Mouse (Mus musculus) stomach, embryonic 14.5 days (tissue): ENCODE results near the gene Igf2r. TPM values are rescaled to one million over a fixed set of nuclear protein-coding genes. Genes with fewer than 3 reads are reported as not detected.

ENCODE experiments used
- ATAC-seq: fragments of 200-750 bp; cut with Nextera tagmentation; 2 replicates; pipeline ENCODE4 v1.8.0; 2017; ENCODE audit warnings: low read depth, moderate TSS enrichment; ENCODE audit not compliant: insufficient number of reproducible peaks, insufficient read depth, low FRiP score
- H3K27ac ChIP-seq: fragments of 300-500 bp; sonication (generic); 2 replicates; pipeline ENCODE4 v1.5.1; 2014; ENCODE audit warnings: mild to moderate bottlenecking, low read length, moderate library complexity, mixed read lengths
- H3K27me3 ChIP-seq: fragments of 300-500 bp; sonication (generic); 2 replicates; pipeline ENCODE4 v1.6.1; 2014; ENCODE audit warnings: low read length, control low read depth, mixed read lengths; ENCODE audit not compliant: control insufficient read depth, insufficient read depth
- H3K36me3 ChIP-seq: fragments of 300-500 bp; sonication (generic); 2 replicates; pipeline ENCODE4 v1.6.1; 2014; ENCODE audit warnings: mild to moderate bottlenecking, control low read depth, low read length, moderate library complexity, mixed read lengths; ENCODE audit not compliant: control insufficient read depth, insufficient read depth
- H3K4me1 ChIP-seq: fragments of 300-500 bp; sonication (generic); 2 replicates; pipeline ENCODE4 v1.6.1; 2014; ENCODE audit warnings: low read length, control low read depth, mixed read lengths; ENCODE audit not compliant: control insufficient read depth, insufficient read depth
- H3K4me2 ChIP-seq: fragments of 300-500 bp; sonication (generic); replicated peaks from 2 replicates; pipeline ENCODE4 v1.6.1; 2014; ENCODE audit warnings: low read depth, low read length, control low read depth
- H3K4me3 ChIP-seq: fragments of 300-500 bp; sonication (generic); 2 replicates; pipeline ENCODE4 v1.5.1; 2014; ENCODE audit warnings: low read depth, low read length, control low read depth
- H3K9ac ChIP-seq: fragments of 300-500 bp; sonication (generic); replicated peaks from 2 replicates; pipeline ENCODE4 v1.6.1; 2014; ENCODE audit warnings: low read depth, mild to moderate bottlenecking, control low read depth, low read length, moderate library complexity, mixed read lengths
- H3K9me3 ChIP-seq: fragments of 300-500 bp; sonication (generic); 2 replicates; pipeline ENCODE4 v1.6.1; 2016; ENCODE audit warnings: low read depth, low read length, control low read depth; ENCODE audit not compliant: control insufficient read depth
- WGBS: fragments of 180-500 bp; shearing (Covaris S2); extraction: QIAGEN DNeasy Blood & Tissue Kit; methylation state at CpG from one replicate; pipeline ENCODE4 v1.1.7; 2014; 5-methylcytosine and 5-hydroxymethylcytosine counted together
- polyA plus RNA-seq: library from polyadenylated mRNA; unstranded; fragments of >200 nt; fragmentation: Nextera tagmentation; extraction: Ambion mirVana; gene quantifications from 2 replicates; pipeline ENCODE4 v1.2.1, GENCODE M21; 2014

Igf2r gene
- polyA plus RNA-seq, 1 experiment from 2014 or later: 46.0 TPM

DNA sequence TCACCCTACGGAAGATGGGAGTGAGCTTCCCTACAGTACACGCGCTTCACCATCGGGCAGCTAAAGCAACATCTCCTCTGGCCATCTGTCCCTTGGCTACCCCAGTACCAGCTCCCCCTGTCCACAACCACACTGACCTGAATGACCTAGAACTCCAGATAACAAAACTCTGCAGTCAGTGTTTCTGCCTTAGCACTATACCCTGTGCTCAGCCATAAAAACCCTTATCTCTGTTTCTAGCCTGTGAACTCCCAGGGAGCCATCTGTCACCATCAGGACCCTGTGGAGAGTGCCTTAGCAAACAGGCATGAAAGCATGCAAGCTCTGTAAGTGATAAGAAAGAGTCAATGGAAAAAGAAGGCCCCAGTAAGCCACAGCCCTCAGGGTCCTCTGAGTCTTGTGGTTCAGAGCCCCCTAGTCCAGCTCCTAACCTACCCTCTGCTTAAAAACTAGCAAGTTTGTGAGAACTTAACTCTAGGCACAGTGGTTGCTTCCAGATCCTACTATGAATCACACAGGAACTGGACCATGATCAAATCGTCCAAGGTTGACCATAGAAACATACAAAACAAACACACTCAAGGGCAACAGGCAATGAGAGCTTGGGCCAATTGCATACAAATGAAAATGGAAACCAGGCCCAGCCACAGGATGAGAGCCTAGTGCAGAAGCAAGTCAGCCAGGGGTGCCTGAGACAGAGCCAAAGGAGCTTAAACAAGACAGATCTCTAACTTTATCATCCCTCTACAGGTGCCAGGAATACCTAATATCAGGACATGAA, 45.3 kb downstream of the Igf2r start:
- 57% methylated on average over 5 of the region's 5 CpGs for WGBS
- Histone ChIP-seq H3K36me3 (peaks cover 10% of the 10 kb centered on the region), H3K9ac (no peak overlapping the region), H3K4me3 (no peak overlapping the region), H3K4me1 (peaks cover 31% of the 10 kb centered on the region), H3K9me3 (no peaks in the 10 kb centered on the region), H3K4me2 (no peak overlapping the region), H3K27ac (peak overlapping the region; percentile 82), H3K27me3 (no peaks in the 10 kb centered on the region)
- ATAC-seq: peak; percentile 68

DNA sequence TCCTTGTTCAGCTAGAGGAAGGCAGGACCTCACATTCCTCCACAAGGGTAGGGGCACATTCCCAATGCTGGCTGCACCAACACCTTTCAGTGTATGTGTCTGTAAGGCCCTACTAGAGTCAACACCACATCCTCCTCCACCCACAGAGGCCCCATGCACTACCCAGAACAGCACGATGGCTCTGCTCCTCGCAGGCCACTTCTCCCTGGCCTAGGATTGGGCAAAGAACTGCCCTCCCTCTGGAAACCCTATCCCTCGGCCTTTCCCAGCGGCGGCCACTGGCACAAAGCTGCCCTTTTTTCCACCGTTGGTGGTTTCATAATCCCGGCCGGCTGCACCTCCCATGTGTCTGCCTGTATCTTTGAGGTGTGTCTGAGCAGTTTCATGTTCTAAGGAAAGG, 46.8 kb downstream of the Igf2r start:
- no peak overlapping the region for H3K9ac ChIP-seq
- no peaks in the 10 kb centered on the region for H3K9me3 ChIP-seq
- peaks cover 10% of the 10 kb centered on the region for H3K36me3 ChIP-seq
- no peak overlapping the region for H3K4me2 ChIP-seq
- WGBS: 43% methylated on average over 8 of the region's 8 CpGs
- H3K4me1 ChIP-seq: peaks cover 31% of the 10 kb centered on the region
- no peaks in the 10 kb centered on the region for H3K27me3 ChIP-seq
- peak overlapping the region; percentile 7; the same call in 1 of the 2 replicates for H3K27ac ChIP-seq
- no peak overlapping the region for H3K4me3 ChIP-seq
- peak; percentile 44; the same call in 1 of the 2 replicates for ATAC-seq

DNA sequence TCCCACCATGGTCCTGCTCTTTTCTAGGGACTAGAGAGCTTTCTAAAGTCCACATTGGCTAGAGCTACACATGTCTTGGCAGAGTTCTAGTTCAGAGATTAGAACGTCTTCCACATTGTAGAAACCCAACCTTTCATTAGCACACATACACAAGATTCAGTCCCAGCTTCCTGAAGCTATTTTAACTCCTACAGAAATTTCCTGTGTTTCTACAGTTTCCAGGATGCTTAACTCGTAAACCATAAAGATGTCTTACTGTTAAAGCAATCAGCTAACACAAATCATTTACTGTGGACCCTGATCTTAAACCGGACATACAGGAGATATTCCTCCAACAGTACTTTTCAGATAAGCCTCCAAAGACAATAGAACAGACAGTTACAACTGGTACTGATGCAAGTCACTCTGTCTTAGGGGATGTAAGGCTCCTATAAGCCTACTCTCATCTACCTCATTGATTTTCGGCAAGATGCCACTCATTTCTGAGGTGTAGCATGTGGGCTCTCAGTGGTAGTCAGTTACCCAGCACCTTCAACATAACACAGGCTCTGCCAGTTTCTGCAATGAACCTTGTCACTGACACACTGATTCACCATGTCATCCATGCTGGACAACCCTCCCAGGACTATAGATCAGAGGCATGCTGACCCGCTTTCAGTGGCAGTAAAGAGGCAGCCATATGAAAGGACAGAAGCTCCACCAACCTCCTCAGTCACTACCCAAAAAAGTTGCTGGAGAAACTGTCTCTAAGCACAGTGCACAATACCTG, 48.2 kb downstream of the Igf2r start:
- no peak for ATAC-seq
- Histone ChIP-seq H3K27ac (no peak overlapping the region), H3K36me3 (peaks cover 19% of the 10 kb centered on the region), H3K4me2 (no peak overlapping the region), H3K9me3 (no peaks in the 10 kb centered on the region), H3K4me1 (peaks cover 26% of the 10 kb centered on the region), H3K4me3 (no peak overlapping the region), H3K9ac (no peak overlapping the region), H3K27me3 (no peaks in the 10 kb centered on the region)
- 84% methylated on average over 5 of the region's 5 CpGs for whole genome bisulfite sequencing

DNA sequence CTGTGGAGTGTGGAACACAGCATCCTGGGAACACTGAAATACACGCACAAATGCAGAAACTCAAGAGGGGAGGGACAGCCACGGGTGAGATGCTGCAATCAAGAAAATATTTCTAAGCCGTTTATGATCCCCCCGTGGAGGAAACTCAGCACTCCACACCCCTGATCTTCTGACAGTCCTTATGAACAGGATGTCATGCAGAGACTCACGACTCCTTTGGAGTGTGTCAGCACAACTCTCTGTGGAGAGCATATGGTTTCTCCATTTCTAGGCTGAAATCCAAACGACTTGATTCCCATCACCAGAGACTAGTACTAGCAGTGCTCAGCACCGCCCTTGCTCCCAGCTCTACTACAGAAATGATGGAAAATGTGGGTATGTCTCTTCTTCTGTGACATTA, 51.2 kb downstream of the Igf2r start:
- no peak for ATAC-seq
- no peaks in the 10 kb centered on the region for H3K4me1 ChIP-seq
- no peaks in the 10 kb centered on the region for H3K27me3 ChIP-seq
- H3K27ac ChIP-seq: no peak overlapping the region; the same call in 1 of the 2 replicates
- no peak overlapping the region for H3K4me3 ChIP-seq
- no peak overlapping the region for H3K9ac ChIP-seq
- 59% methylated on average over 7 of the region's 7 CpGs for WGBS
- no peaks in the 10 kb centered on the region for H3K9me3 ChIP-seq
- peaks cover 26% of the 10 kb centered on the region for H3K36me3 ChIP-seq
- no peak overlapping the region for H3K4me2 ChIP-seq

DNA sequence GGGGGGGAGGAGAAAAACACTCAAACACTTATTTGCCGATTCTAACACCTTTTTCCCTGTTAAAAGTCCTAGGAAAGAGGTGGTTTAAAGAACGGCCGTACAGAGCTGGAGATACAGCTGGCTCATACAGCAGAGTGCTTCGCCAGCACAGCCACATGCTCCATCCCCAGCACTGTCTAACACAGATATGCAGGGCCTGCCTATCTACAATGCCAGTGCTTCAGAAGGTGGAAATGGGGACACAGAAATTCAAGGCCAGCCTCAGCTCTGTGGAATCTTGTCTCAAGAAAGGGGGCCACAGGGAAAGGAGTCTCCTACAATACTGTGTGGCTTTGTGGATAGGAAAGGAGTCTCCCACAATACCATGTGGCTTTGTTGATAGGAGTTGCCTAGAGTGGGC, 52.0 kb downstream of the Igf2r start:
- no peak overlapping the region for H3K4me3 ChIP-seq
- WGBS: 82% methylated on average over 4 of the region's 4 CpGs
- H3K27me3 ChIP-seq: no peaks in the 10 kb centered on the region
- H3K9ac ChIP-seq: no peak overlapping the region
- no peaks in the 10 kb centered on the region for H3K9me3 ChIP-seq
- no peak for ATAC-seq
- H3K4me2 ChIP-seq: no peak overlapping the region
- H3K36me3 ChIP-seq: peaks cover 26% of the 10 kb centered on the region
- no peaks in the 10 kb centered on the region for H3K4me1 ChIP-seq
- peak overlapping the region; percentile 21; the same call in 1 of the 2 replicates for H3K27ac ChIP-seq

DNA sequence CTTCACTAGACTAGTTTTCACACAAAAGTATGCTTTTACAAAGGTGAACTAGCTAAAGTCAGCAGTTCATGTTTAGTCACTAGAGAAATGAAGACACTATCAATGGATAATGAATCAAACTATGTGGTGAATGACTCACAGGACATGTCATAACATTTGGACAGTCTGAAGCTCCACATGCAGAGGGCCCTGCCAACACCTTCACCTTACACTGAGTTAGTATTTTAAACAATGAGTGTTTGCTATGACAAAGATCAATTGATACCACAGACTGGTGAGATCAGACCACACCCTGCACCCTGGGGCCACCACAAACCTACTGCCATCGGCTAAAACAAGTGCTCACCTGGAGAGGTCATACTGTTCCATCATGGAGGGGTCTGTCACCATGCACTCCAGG, 54.4 kb downstream of the Igf2r start:
- no peak for ATAC-seq
- Histone ChIP-seq H3K9ac (no peak overlapping the region), H3K4me1 (no peaks in the 10 kb centered on the region), H3K4me2 (no peak overlapping the region), H3K4me3 (no peak overlapping the region), H3K36me3 (peaks cover 39% of the 10 kb centered on the region), H3K9me3 (no peaks in the 10 kb centered on the region), H3K27me3 (no peaks in the 10 kb centered on the region), H3K27ac (no peak overlapping the region)
- WGBS: 45% methylated on average over 1 of the region's 1 CpGs

DNA sequence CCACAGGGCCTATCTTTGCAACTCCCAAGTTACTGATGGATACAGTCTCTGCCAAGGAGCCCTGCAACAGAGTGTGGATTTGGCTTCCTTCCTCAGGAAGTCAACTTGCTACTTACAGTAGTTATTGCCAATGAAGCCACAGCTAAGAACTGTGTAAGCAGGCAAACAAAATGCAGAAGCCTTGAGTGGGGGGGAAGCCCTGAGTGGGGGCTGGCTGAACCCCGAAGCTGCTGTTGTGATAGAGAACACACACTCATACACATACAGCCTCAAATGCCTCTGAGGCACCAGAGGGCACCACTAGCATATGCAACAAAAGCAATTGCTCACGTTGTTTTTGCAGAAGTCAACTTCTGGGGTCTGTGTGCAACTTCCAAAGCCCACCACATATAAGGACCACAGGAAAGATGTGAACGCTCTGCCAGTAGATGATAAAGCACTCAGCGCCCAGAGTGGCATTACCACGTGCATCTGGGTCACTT, 55.3 kb downstream of the Igf2r start:
- Histone ChIP-seq H3K4me1 (no peaks in the 10 kb centered on the region), H3K27me3 (no peaks in the 10 kb centered on the region), H3K9ac (no peak overlapping the region), H3K27ac (no peak overlapping the region), H3K4me3 (no peak overlapping the region), H3K36me3 (peaks cover 42% of the 10 kb centered on the region), H3K9me3 (no peaks in the 10 kb centered on the region), H3K4me2 (no peak overlapping the region)
- no peak for ATAC-seq
- 79% methylated on average over 5 of the region's 5 CpGs for WGBS

DNA sequence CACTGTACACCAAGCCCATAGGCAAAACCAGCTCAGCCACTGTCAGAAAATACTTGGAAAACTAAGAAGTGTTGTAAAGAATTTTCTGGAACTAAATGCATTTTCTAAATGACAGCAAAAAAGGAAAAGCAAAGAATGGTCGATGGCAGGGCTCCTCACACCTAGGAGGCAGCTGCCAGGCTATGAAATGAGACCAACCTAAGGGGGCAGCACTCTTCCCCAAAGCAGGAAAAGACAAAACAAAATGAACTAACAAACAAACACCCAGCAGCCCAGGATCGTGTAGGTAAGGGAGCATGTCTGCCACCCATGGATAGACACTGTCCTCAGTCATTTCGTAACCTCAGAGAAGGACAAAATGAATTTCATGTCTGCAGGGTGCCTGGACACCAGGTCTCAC, 56.5 kb downstream of the Igf2r start:
- H3K36me3 ChIP-seq: peaks cover 47% of the 10 kb centered on the region

More for the DNA sequence above, 56.5 kb downstream of the Igf2r start:
- no peak for ATAC-seq
- WGBS: 76% methylated on average over 3 of the region's 3 CpGs
- Histone ChIP-seq H3K27me3 (no peaks in the 10 kb centered on the region), H3K4me3 (no peak overlapping the region), H3K9me3 (no peaks in the 10 kb centered on the region), H3K4me2 (no peak overlapping the region), H3K9ac (no peak overlapping the region), H3K27ac (no peak overlapping the region; the same call in 1 of the 2 replicates), H3K4me1 (no peaks in the 10 kb centered on the region)
